8 mouse cellular contexts compared by ENCODE assay signal in the genomic region with DNA sequence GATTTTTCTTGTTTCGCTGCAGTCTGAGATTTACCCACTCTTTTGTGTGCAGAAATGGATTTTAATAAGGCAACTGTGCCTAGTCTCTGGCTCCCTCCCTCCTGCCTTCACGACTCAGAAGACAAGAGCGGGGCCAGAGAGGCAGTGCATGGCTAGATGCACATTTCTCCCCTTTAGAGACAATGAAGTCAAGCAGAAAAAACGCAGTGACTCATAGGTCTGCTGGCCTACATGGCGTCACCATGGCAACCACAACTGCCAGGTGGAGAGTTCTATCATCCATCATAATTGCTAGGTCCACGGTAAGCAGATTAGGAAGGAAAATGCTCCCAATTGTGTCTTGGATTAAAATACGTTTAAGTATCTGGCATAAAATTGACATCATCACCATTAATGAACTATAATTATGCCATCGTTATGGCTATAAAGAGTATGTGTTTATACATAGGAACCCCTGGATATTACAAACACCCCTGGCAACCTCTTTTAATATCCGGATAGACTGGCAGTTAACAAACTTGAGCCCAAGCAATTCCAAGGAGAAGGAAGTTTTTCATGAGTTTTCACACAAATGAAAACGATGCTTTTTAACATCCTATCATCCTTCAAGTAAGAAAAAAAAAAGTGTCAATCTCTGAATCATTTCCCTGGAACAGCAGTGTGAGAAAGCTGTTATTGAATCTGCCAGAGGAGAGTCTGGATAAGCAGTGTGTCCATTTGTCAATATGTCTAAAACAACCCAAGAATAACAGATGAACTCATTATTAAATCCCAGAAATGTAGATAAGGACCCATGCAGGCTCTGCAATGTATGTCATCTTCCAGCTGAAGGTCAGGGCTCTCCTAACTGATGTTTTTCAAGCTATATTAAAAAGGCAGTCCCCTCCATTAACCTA.
DNase-seq lines count a peak whose midpoint lies in the region; ATAC-seq and TF ChIP-seq lines count a peak whose summit lies in the region.

No protein-coding gene starts in this region.

- DNase-seq in kidney, postnatal 10 days = peak; percentile 10
- peak; percentile 39 for DNase-seq in R1 (ENCODE audit: low read depth, low spot score)
- DNase-seq in embryo, embryonic 11.5 days (ENCODE audit: low read depth, low spot score) = peak; percentile 23
- no peak for DNase-seq in gastrocnemius, adult 18-20 months (ENCODE audit: low spot score)
- no peak for DNase-seq in gastrocnemius, postnatal 4 days (ENCODE audit: low spot score in 2 of 2)

- no peak overlapping the region for H3K4me2 ChIP-seq in kidney, embryonic 15.5 days
- H3K4me2 ChIP-seq in hindbrain, embryonic 16.5 days (ENCODE audit: low read length) = peak overlapping the region; percentile 8; the same call in 1 of the 2 replicates

- ATAC-seq in kidney, embryonic 15.5 days (replicated peaks; ENCODE audit: low FRiP score) = no peak; the same call in 1 of the 2 replicates
- peak; percentile 85 for ATAC-seq in hindbrain, embryonic 16.5 days

- no peak overlapping the region for H3K27ac ChIP-seq in kidney, embryonic 15.5 days
- H3K27ac ChIP-seq in hindbrain, embryonic 16.5 days (ENCODE audit: low read depth, low read length) = peak overlapping the region; percentile 73
- 0 out of 2 replicates have a peak overlapping the region, but pooled peaks have one; percentile 2 for H3K27ac ChIP-seq in olfactory bulb, adult 2 months (ENCODE audit: insufficient read depth, low read depth, low read length)

- H3K4me3 ChIP-seq in kidney, embryonic 15.5 days (replicated peaks) = no peak overlapping the region
- H3K4me3 ChIP-seq in hindbrain, embryonic 16.5 days (ENCODE audit: low read length) = no peak overlapping the region
- no peak overlapping the region for H3K4me3 ChIP-seq in olfactory bulb, adult 2 months (ENCODE audit: insufficient read depth, low read depth, low read length)

- TF ChIP-seq CTCF in olfactory bulb, adult 2 months (IDR thresholded peaks at IDR 0.05; ENCODE audit: insufficient read depth, low read depth, low read length) = no peak

- H3K9me3 ChIP-seq in kidney, embryonic 15.5 days (replicated peaks) = no peaks in the 10 kb centered on the region
- no peaks in the 10 kb centered on the region for H3K9me3 ChIP-seq in hindbrain, embryonic 16.5 days (ENCODE audit: control insufficient read depth, low read length)

- no peak overlapping the region for H3K9ac ChIP-seq in kidney, embryonic 15.5 days
- H3K9ac ChIP-seq in hindbrain, embryonic 16.5 days (ENCODE audit: low read depth, low read length) = no peak overlapping the region

- no peaks in the 10 kb centered on the region for H3K4me1 ChIP-seq in kidney, embryonic 15.5 days
- peaks cover 9% of the 10 kb centered on the region for H3K4me1 ChIP-seq in hindbrain, embryonic 16.5 days (ENCODE audit: control insufficient read depth, insufficient read depth, low read depth, low read length)
- peaks cover 6% of the 10 kb centered on the region; the same call in 1 of the 2 replicates for H3K4me1 ChIP-seq in olfactory bulb, adult 2 months (ENCODE audit: control insufficient read depth, insufficient read depth, low read length)

- no peaks in the 10 kb centered on the region for H3K36me3 ChIP-seq in kidney, embryonic 15.5 days
- no peaks in the 10 kb centered on the region for H3K36me3 ChIP-seq in hindbrain, embryonic 16.5 days (ENCODE audit: control insufficient read depth, insufficient read depth, low read length)

- no peak for TF ChIP-seq POLR2A in olfactory bulb, adult 2 months (IDR thresholded peaks at IDR 0.05; ENCODE audit: insufficient read depth, low read depth, low read length)

- H3K27me3 ChIP-seq in kidney, embryonic 15.5 days = no peaks in the 10 kb centered on the region
- no peaks in the 10 kb centered on the region for H3K27me3 ChIP-seq in hindbrain, embryonic 16.5 days (replicated peaks; ENCODE audit: control insufficient read depth, insufficient read depth, low read length)

- WGBS in kidney, embryonic 15.5 days = 49% methylated on average over 10 of the region's 10 CpGs
- WGBS in hindbrain, embryonic 16.5 days = 20% methylated on average over 10 of the region's 10 CpGs
- 16% methylated on average over 10 of the region's 10 CpGs for WGBS in olfactory bulb, adult 2 months

Comparison
In these comparisons a context has a peak if more than half of its experiments do, and no peak if none do; other contexts are left out.
1. DNase-seq: peak in kidney, postnatal 10 days (single experiment), R1 (single experiment) and embryo, embryonic 11.5 days (single experiment); none in gastrocnemius, adult 18-20 months (single experiment) and gastrocnemius, postnatal 4 days (0 of 2).